Mouse (Mus musculus) fibroblast of lung, adult 2 months (primary cell): ENCODE measurements around the gene Krt12.
A peak's percentile ranks its signal among the peaks of the same experiment; 100 is the strongest.

Experiments
- DNase-seq: peaks from one replicate; pipeline ENCODE4 v3.0.0-alpha.2; 2011; ENCODE audit warnings: low read depth

The Krt12 gene

GRCm38 (mm10) chr11:99398084-99398483 lies 24.0 kb downstream of the Krt12 start:
- DNase-seq, result no peak

- no peak for DNase-seq
These were observed 25.4 kb downstream of the Krt12 start for GRCm38 (mm10) chr11:99396661-99397060.

GRCm38 (mm10) chr11:99396034-99396433 lies 26.0 kb downstream of the Krt12 start:
- no peak for DNase-seq

- DNase-seq, result no peak
These were observed 29.6 kb downstream of the Krt12 start for GRCm38 (mm10) chr11:99392492-99392891.

GRCm38 (mm10) chr11:99391375-99391774 lies 30.7 kb downstream of the Krt12 start:
- no peak for DNase-seq

- DNase-seq, result no peak
These were observed 31.2 kb downstream of the Krt12 start for GRCm38 (mm10) chr11:99390866-99391265.

- no peak for DNase-seq
These were observed 32.8 kb downstream of the Krt12 start, which contains the start of gene Krt10 for GRCm38 (mm10) chr11:99389264-99389663. TSS of gene Krt10 (minus strand) at chr11:99389364.

GRCm38 (mm10) chr11:99388661-99389060 lies 33.4 kb downstream of the Krt12 start:
- DNase-seq, result no peak

- DNase-seq, result peak; percentile 71
These were observed 36.0 kb downstream of the Krt12 start for GRCm38 (mm10) chr11:99385813-99386721.

GRCm38 (mm10) chr11:99379568-99379967 lies 42.5 kb downstream of the Krt12 start:
- peak; percentile 56 for DNase-seq

GRCm38 (mm10) chr11:99374803-99375202 lies 47.3 kb downstream of the Krt12 start, which contains the start of gene Krt28:
TSS of gene Krt28 (minus strand) at chr11:99374903.
- no peak for DNase-seq

- DNase-seq, result no peak
These were observed 52.1 kb downstream of the Krt12 start for GRCm38 (mm10) chr11:99369853-99370451.

- DNase-seq, result no peak
These were observed 52.8 kb downstream of the Krt12 start for GRCm38 (mm10) chr11:99369229-99369628.

- DNase-seq, result no peak
These were observed 55.3 kb downstream of the Krt12 start for GRCm38 (mm10) chr11:99366791-99367190.
